Mouse (Mus musculus): Measurements from ENCODE around the gene Vmn2r88. TPM values are rescaled to one million over a fixed set of nuclear protein-coding genes. Genes with fewer than 3 reads are reported as not detected.
"Not testable (repeated sequence)": the region's sequence is repeated elsewhere in the genome, so short reads cannot be mapped to it uniquely, and the experiment has no call there.

Gene Vmn2r88
- total and polyA plus RNA-seq, 2 experiments from 2014 or later: not detected

DNA sequence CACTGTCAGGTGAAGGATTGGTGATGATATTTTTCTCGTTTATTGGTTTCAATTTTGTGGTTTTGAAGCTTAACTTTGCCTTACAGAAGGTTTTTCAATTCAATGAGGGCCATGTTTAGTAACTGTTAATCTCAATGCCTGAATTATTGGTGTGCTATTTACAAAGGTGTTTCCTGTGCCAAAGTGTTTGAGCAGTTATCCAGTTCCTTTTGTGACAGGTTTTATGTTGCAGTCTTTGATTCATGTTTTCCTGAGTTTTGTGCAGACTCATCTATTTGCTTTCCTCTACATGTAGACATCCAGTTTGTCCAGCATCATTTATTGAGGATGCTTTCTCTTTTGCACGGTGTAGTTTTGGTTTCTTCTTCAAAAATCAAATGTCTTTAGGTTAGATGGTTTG, 13.3 kb downstream of the Vmn2r88 start:
- no peak overlapping the region for H3K4me2 ChIP-seq (ENCODE audit: low read depth)
- DNase-seq (no peak), ATAC-seq (no peak)
- H3K27me3 ChIP-seq (ENCODE audit: insufficient read depth, low read length): no peaks in the 10 kb centered on the region
- no peak for TF ChIP-seq CTCF (IDR thresholded peaks at IDR 0.05; ENCODE audit: low read depth)
- H3K36me3 ChIP-seq (ENCODE audit: insufficient read depth): no peaks in the 10 kb centered on the region
- H3K9ac ChIP-seq: no peak overlapping the region
- no peaks in the 10 kb centered on the region for H3K4me1 ChIP-seq (ENCODE audit: insufficient read depth)
- H3K4me3 ChIP-seq (ENCODE audit: low read depth, low read length): no peak overlapping the region
- no peaks in the 10 kb centered on the region for H3K9me3 ChIP-seq (ENCODE audit: low read length)
- no peak overlapping the region for H3K27ac ChIP-seq (ENCODE audit: low read depth, low read length)
- WGBS: 63% methylated on average over 2 of the region's 2 CpGs

DNA sequence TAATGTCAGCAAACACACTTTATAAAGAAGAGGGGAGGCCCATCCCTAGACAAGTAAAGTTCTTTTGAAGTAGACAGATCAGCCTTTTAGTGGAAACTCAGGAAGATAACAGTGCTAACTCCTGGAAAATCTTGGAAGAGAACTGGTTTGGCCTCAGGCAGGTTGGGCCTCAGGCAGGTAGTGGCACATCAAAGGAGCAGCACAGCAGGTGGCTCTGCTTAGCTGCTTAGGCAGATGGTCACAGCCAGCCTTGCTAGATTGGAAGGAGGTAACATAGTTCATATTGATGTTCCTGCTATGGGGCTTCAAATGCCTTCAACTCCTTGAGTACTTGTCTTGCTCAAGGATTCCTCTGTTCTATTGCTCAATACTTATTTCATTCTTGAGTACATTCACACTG, 19.5 kb downstream of the Vmn2r88 start:
- not testable (repeated sequence) for H3K4me2 ChIP-seq (ENCODE audit: low read depth); H3K9me3 ChIP-seq (ENCODE audit: low read length); H3K36me3 ChIP-seq (ENCODE audit: insufficient read depth); DNase-seq; ATAC-seq; H3K27me3 ChIP-seq (ENCODE audit: insufficient read depth, low read length); H3K4me1 ChIP-seq (ENCODE audit: insufficient read depth); H3K27ac ChIP-seq (ENCODE audit: low read depth, low read length); H3K4me3 ChIP-seq (ENCODE audit: low read depth, low read length); H3K9ac ChIP-seq

DNA sequence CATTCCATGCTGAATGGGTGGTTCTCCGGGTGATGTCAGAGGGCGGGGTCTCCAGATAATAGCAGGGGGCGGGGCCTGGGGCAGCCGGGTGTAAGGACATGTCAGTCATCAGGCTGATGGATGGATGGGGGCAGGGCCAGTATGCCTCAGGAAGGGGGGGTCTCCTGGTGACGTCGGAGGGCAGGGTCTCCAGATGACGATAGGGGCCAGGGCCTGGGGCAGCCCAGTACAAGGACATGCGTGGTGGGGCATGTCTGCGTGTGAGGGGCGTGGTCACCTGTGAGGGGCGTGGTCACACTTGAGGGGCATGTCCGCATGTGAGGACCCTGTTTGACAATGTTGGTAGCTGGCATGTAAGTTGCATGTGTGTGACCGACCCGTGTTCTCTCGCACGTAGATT, 23.9 kb downstream of the Vmn2r88 start:
- no peak for DNase-seq
- Histone ChIP-seq H3K27me3 (ENCODE audit: insufficient read depth, low read length) (no peaks in the 10 kb centered on the region), H3K36me3 (ENCODE audit: insufficient read depth) (no peaks in the 10 kb centered on the region), H3K4me1 (ENCODE audit: insufficient read depth) (no peaks in the 10 kb centered on the region), H3K4me3 (ENCODE audit: low read depth, low read length) (no peak overlapping the region), H3K4me2 (ENCODE audit: low read depth) (no peak overlapping the region), H3K27ac (ENCODE audit: low read depth, low read length) (no peak overlapping the region), H3K9me3 (ENCODE audit: low read length) (0 out of 2 replicates have a peak, but pooled peaks cover 5% of the 10 kb centered on the region), H3K9ac (no peak overlapping the region)
- no peak for ATAC-seq
- TF ChIP-seq CTCF (IDR thresholded peaks at IDR 0.05; ENCODE audit: low read depth): no peak
- 97% methylated on average over 16 of the region's 16 CpGs for WGBS

DNA sequence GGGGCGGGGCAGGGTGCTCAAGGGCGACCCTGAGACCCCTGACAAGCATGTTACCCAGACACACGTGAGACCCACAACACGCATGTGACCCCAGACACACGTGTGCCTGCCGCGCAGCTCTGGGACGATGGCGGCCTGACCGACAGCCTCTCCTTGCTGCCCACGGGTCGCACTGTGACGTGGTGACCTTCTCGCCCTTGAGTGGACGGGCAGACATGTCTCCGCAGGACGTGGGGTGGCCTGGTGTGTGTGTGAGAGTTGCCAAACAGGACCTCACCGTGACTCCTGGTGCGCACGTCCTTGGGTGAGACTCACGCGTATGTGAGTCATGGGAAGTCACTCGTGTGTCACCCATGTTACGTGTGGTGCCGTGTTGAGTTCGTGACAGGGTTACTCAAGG, 24.4 kb downstream of the Vmn2r88 start:
- H3K27ac ChIP-seq (ENCODE audit: low read depth, low read length): no peak overlapping the region
- 97% methylated on average over 26 of the region's 26 CpGs for WGBS
- H3K36me3 ChIP-seq (ENCODE audit: insufficient read depth): no peaks in the 10 kb centered on the region
- H3K9ac ChIP-seq: no peak overlapping the region
- no peaks in the 10 kb centered on the region for H3K4me1 ChIP-seq (ENCODE audit: insufficient read depth)
- ATAC-seq: no peak
- H3K4me3 ChIP-seq (ENCODE audit: low read depth, low read length): no peak overlapping the region
- H3K4me2 ChIP-seq (ENCODE audit: low read depth): no peak overlapping the region
- no peak for DNase-seq
- H3K27me3 ChIP-seq (ENCODE audit: insufficient read depth, low read length): no peaks in the 10 kb centered on the region
- TF ChIP-seq CTCF (IDR thresholded peaks at IDR 0.05; ENCODE audit: low read depth): no peak
- H3K9me3 ChIP-seq (ENCODE audit: low read length): 0 out of 2 replicates have a peak, but pooled peaks cover 5% of the 10 kb centered on the region

DNA sequence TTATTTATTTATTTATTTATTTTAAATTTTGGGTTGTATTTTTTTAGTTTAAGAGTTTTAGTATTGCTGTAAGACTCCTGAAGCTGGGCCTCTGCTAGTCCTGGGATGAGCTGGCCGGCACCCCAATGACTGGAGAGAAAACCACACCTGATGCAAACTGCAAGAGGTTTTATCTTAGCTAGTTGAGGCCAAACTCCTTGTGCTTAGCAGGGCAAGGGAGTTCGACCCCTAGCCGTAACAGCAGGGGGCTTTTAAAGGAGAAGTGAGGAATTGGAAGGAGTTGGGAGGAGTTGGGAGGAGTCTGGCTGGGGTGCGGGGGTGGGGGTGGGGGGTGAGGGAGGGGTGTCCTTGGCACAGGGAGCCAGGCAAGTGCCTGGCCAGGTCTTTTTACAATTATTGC, 28.3 kb downstream of the Vmn2r88 start:
- 82% methylated on average over 4 of the region's 4 CpGs for WGBS

DNA sequence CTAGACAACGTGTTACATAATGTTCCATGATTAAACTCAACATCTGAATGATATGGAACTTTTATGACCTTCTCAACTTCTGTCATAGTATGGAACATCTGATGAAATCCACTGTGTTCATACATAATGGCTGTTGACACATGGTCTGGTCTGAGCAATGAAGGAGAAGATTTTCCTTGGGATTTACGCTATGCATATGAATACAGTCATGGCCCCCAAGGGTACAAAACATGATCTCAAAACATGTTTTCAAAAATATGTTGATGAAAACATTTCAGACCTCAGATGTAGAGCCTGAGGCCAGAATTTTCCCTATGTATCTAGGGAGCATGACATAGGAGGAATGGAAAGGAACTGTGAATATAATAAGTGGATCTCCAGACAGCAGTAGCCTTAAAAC, 40.9 kb downstream of the Vmn2r88 start, which contains the start of gene Vmn2r89:
TSS of gene Vmn2r89 (plus strand) at position 301 of the 400 bp plus-strand sequence.
- not testable (repeated sequence) for H3K9ac ChIP-seq; H3K4me3 ChIP-seq (ENCODE audit: low read depth, low read length); H3K36me3 ChIP-seq (ENCODE audit: insufficient read depth); H3K27ac ChIP-seq (ENCODE audit: low read depth, low read length); DNase-seq; H3K4me1 ChIP-seq (ENCODE audit: insufficient read depth); H3K9me3 ChIP-seq (ENCODE audit: low read length); H3K4me2 ChIP-seq (ENCODE audit: low read depth); H3K27me3 ChIP-seq (ENCODE audit: insufficient read depth, low read length); ATAC-seq
- 80% methylated on average over 2 of the region's 2 CpGs for WGBS

More for the DNA sequence above, 28.3 kb downstream of the Vmn2r88 start:
- no peak overlapping the region for H3K4me2 ChIP-seq (ENCODE audit: low read depth)
- no peaks in the 10 kb centered on the region for H3K36me3 ChIP-seq (ENCODE audit: insufficient read depth)
- H3K4me1 ChIP-seq (ENCODE audit: insufficient read depth): no peaks in the 10 kb centered on the region
- no peaks in the 10 kb centered on the region for H3K27me3 ChIP-seq (ENCODE audit: insufficient read depth, low read length)
- H3K9ac ChIP-seq: no peak overlapping the region
- H3K27ac ChIP-seq (ENCODE audit: low read depth, low read length): no peak overlapping the region
- no peak for ATAC-seq
- no peak overlapping the region for H3K4me3 ChIP-seq (ENCODE audit: low read depth, low read length)
- 0 out of 2 replicates have a peak, but pooled peaks cover 5% of the 10 kb centered on the region for H3K9me3 ChIP-seq (ENCODE audit: low read length)
- TF ChIP-seq CTCF (IDR thresholded peaks at IDR 0.05; ENCODE audit: low read depth): no peak
- DNase-seq: no peak

Other genes starting within 250 kb of the Vmn2r88 start
- gene Rnase2b, start 248.6 kb upstream of the Vmn2r88 start, total RNA-seq (2014; rRNA removed): not detected in 2 replicates
- not detected in 2 replicates for gene Rnase2b, start 248.6 kb upstream of the Vmn2r88 start, polyA plus RNA-seq (2015; fragmentation: Nextera tagmentation; extraction: Ambion mirVana)
- not detected in 2 replicates for gene Ang2, start 211.7 kb upstream of the Vmn2r88 start, total RNA-seq (2014; rRNA removed)
- gene Ang2, start 211.7 kb upstream of the Vmn2r88 start, polyA plus RNA-seq (2015; fragmentation: Nextera tagmentation; extraction: Ambion mirVana): not detected in 2 replicates
- not detected in 2 replicates for gene Ear14, start 207.4 kb upstream of the Vmn2r88 start, total RNA-seq (2014; rRNA removed)
- gene Ear14, start 207.4 kb upstream of the Vmn2r88 start, polyA plus RNA-seq (2015; fragmentation: Nextera tagmentation; extraction: Ambion mirVana): not detected in 2 replicates
- not detected in 2 replicates for gene Rnase2a, start 154.7 kb upstream of the Vmn2r88 start, total RNA-seq (2014; rRNA removed)
- not detected in 2 replicates for gene Rnase2a, start 154.7 kb upstream of the Vmn2r88 start, polyA plus RNA-seq (2015; fragmentation: Nextera tagmentation; extraction: Ambion mirVana)
- gene Gm7247, start 49.1 kb upstream of the Vmn2r88 start, total RNA-seq (2014; rRNA removed): not detected in 2 replicates
- gene Gm7247, start 49.1 kb upstream of the Vmn2r88 start, polyA plus RNA-seq (2015; fragmentation: Nextera tagmentation; extraction: Ambion mirVana): not detected in 2 replicates
- gene Vmn2r89, start 41.0 kb downstream of the Vmn2r88 start, total RNA-seq (2014; rRNA removed): not detected in 2 replicates
- not detected in 2 replicates for gene Vmn2r89, start 41.0 kb downstream of the Vmn2r88 start, polyA plus RNA-seq (2015; fragmentation: Nextera tagmentation; extraction: Ambion mirVana)
- gene Gm5622, start 142.0 kb downstream of the Vmn2r88 start, total RNA-seq (2014; rRNA removed): not detected in 2 replicates
- not detected in 2 replicates for gene Gm5622, start 142.0 kb downstream of the Vmn2r88 start, polyA plus RNA-seq (2015; fragmentation: Nextera tagmentation; extraction: Ambion mirVana)
- not detected in 2 replicates for gene Gm17175, start 163.2 kb downstream of the Vmn2r88 start, total RNA-seq (2014; rRNA removed)
- gene Gm17175, start 163.2 kb downstream of the Vmn2r88 start, polyA plus RNA-seq (2015; fragmentation: Nextera tagmentation; extraction: Ambion mirVana): not detected in 2 replicates
- gene Gm17174, start 181.3 kb downstream of the Vmn2r88 start, total RNA-seq (2014; rRNA removed): not detected in 2 replicates
- not detected in 2 replicates for gene Gm17174, start 181.3 kb downstream of the Vmn2r88 start, polyA plus RNA-seq (2015; fragmentation: Nextera tagmentation; extraction: Ambion mirVana)
- not detected in 2 replicates for gene Gm17078, start 200.5 kb downstream of the Vmn2r88 start, total RNA-seq (2014; rRNA removed)
- gene Gm17078, start 200.5 kb downstream of the Vmn2r88 start, polyA plus RNA-seq (2015; fragmentation: Nextera tagmentation; extraction: Ambion mirVana): not detected in 2 replicates
- gene Gm4181, start 224.8 kb downstream of the Vmn2r88 start, total RNA-seq (2014; rRNA removed): not detected in 2 replicates
- gene Gm4181, start 224.8 kb downstream of the Vmn2r88 start, polyA plus RNA-seq (2015; fragmentation: Nextera tagmentation; extraction: Ambion mirVana): not detected in 2 replicates

Measured in forebrain, postnatal 0 days (tissue).